Mouse (Mus musculus) forebrain, postnatal 0 days (tissue): ENCODE measurements around the gene Zyx. TPM values are rescaled to one million over a fixed set of nuclear protein-coding genes. Genes with fewer than 3 reads are reported as not detected.

Experiments
- ATAC-seq: fragments of 200-750 bp; cut with Nextera tagmentation; 2 replicates; pipeline ENCODE4 v1.8.0; 2017; ENCODE audit warnings: mild to moderate bottlenecking, moderate library complexity
- DNase-seq: peaks from one replicate; pipeline ENCODE4 v3.0.0-alpha.2; 2015
- H3K27ac ChIP-seq: fragments of 300-500 bp; sonication (generic); 2 replicates; pipeline ENCODE4 v1.5.1; 2014; ENCODE audit warnings: low read depth, mild to moderate bottlenecking, antibody characterized with exemption, low read length, moderate library complexity, mixed read lengths
- H3K27me3 ChIP-seq: fragments of 300-500 bp; sonication (generic); 2 replicates; pipeline ENCODE4 v1.6.1; 2014; ENCODE audit warnings: mild to moderate bottlenecking, low read length, mixed read lengths; ENCODE audit not compliant: insufficient read depth
- H3K36me3 ChIP-seq: fragments of 300-500 bp; sonication (generic); 2 replicates; pipeline ENCODE4 v1.6.1; 2014; ENCODE audit warnings: mild to moderate bottlenecking, moderate library complexity; ENCODE audit not compliant: insufficient read depth
- H3K4me1 ChIP-seq: fragments of 300-500 bp; sonication (generic); 2 replicates; pipeline ENCODE4 v1.6.1; 2014; ENCODE audit warnings: antibody characterized with exemption; ENCODE audit not compliant: insufficient read depth
- H3K4me2 ChIP-seq: fragments of 300-500 bp; sonication (generic); 2 replicates; pipeline ENCODE4 v1.6.1; 2014; ENCODE audit warnings: low read depth, mild to moderate bottlenecking, moderate library complexity
- H3K4me3 ChIP-seq: fragments of 300-500 bp; sonication (generic); 2 replicates; pipeline ENCODE4 v1.5.1; 2014; ENCODE audit warnings: low read depth, low read length, mixed read lengths
- H3K9ac ChIP-seq: fragments of 300-500 bp; sonication (generic); 2 replicates; pipeline ENCODE4 v1.6.1; 2014; ENCODE audit warnings: mild to moderate bottlenecking
- H3K9me3 ChIP-seq: fragments of 300-500 bp; sonication (generic); 2 replicates; pipeline ENCODE4 v1.6.1; 2016; ENCODE audit warnings: low read length
- CTCF ChIP-seq: sonication (generic); IDR thresholded peaks from 2 replicates; pipeline ENCODE4 v1.5.1; 2016; ENCODE audit warnings: antibody characterized with exemption, control low read depth, low read depth
- WGBS: fragments of 180-500 bp; shearing (Covaris S2); extraction: QIAGEN DNeasy Blood & Tissue Kit; methylation state at CpG from one replicate; pipeline ENCODE4 v1.1.7; 2014; 5-methylcytosine and 5-hydroxymethylcytosine counted together
- polyA plus RNA-seq: library from polyadenylated mRNA; unstranded; fragments of >200 nt; fragmentation: Nextera tagmentation; extraction: Ambion mirVana; gene quantifications from 2 replicates; pipeline ENCODE4 v1.2.1, GENCODE M21; 2015
- total RNA-seq: library from RNA; depleted of rRNA; stranded (reverse); fragments of >200 nt; gene quantifications from 2 replicates; pipeline ENCODE4 v1.2.3, GENCODE M21; 2014

Gene Zyx
- total and polyA plus RNA-seq, 2 experiments from 2014 or later, result 35.6 to 51.6 TPM

DNA sequence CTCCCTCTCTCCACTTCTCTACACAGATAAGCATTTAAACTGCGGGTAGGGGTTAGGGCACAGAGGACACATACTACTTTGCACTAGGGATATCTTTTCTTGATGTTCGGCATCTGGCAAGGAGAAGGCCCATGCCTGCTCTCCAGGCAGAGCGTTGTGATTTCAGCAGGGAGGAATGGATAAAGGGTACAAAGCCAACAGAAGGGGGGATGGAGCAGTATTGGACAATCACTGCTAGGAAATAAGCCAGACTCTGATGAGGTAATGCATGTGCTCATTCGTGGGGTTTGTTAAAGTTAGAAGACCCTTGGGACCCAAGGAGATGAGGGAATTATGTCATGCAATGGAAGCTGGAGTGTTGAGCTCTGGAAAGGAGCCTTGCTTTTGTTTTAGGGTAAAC lies 25.3 kb downstream of the Zyx start:
- no peaks in the 10 kb centered on the region for H3K27me3 ChIP-seq
- H3K4me1 ChIP-seq, result 0 out of 2 replicates have a peak, but pooled peaks cover 7% of the 10 kb centered on the region
- no peak overlapping the region for H3K4me2 ChIP-seq
- H3K9me3 ChIP-seq, result no peaks in the 10 kb centered on the region
- H3K27ac ChIP-seq, result no peak overlapping the region
- no peak overlapping the region for H3K4me3 ChIP-seq
- TF ChIP-seq CTCF, result no peak
- H3K9ac ChIP-seq, result no peak overlapping the region
- DNase-seq (no peak), ATAC-seq (no peak)
- WGBS, result 66% methylated on average over 4 of the region's 4 CpGs
- H3K36me3 ChIP-seq, result no peaks in the 10 kb centered on the region

DNA sequence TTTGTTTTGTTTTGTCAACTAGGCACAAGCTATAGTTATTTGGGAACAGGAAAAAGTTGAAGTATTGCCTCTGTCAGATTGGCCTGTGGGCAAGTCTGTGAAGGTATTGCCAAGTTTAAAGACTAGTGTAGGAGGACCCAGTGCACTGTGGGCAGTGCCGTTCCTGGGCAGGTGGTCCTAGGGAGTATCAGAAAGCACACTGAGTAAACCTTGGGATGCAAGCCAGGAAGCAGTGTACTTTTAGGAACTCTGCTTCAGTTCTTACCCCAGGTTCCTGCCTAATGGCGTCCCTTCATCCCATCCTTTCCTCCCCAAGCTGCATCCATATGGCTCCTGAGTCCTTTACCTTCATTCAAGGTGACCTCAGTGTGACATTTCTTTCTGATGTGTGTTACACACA lies 25.7 kb downstream of the Zyx start:
- 76% methylated on average over 2 of the region's 2 CpGs for WGBS
- DNase-seq, result no peak
- Histone ChIP-seq H3K4me1 (0 out of 2 replicates have a peak, but pooled peaks cover 7% of the 10 kb centered on the region), H3K9me3 (no peaks in the 10 kb centered on the region), H3K9ac (no peak overlapping the region), H3K4me2 (no peak overlapping the region), H3K27me3 (no peaks in the 10 kb centered on the region), H3K4me3 (no peak overlapping the region), H3K36me3 (no peaks in the 10 kb centered on the region), H3K27ac (no peak overlapping the region)
- TF ChIP-seq CTCF, result no peak
- no peak for ATAC-seq

DNA sequence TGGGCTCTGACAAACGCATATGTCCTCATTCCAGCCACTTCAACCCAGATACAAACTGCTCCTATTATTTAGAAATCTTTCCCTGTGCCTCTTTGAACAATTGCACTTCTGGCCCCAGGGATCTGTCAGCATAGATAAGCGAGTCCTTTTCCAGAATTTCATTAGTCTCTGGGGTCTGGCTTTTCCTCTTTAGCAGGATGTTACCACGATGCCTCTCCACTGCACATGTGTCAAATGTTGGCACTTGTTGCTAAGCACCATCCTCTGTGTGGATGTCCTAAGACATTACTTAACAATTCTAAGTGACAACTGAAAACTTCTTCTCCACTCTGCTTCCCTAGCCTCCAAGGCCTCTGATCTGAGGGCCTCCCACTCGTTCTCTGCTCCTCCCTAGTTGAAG lies 26.6 kb downstream of the Zyx start:
- Histone ChIP-seq H3K4me1 (0 out of 2 replicates have a peak, but pooled peaks cover 7% of the 10 kb centered on the region), H3K36me3 (no peaks in the 10 kb centered on the region), H3K27ac (no peak overlapping the region), H3K27me3 (no peaks in the 10 kb centered on the region), H3K4me3 (no peak overlapping the region), H3K9ac (no peak overlapping the region), H3K9me3 (no peaks in the 10 kb centered on the region), H3K4me2 (no peak overlapping the region)
- DNase-seq (no peak), ATAC-seq (no peak)
- WGBS, result 54% methylated on average over 4 of the region's 4 CpGs
- TF ChIP-seq CTCF, result no peak

DNA sequence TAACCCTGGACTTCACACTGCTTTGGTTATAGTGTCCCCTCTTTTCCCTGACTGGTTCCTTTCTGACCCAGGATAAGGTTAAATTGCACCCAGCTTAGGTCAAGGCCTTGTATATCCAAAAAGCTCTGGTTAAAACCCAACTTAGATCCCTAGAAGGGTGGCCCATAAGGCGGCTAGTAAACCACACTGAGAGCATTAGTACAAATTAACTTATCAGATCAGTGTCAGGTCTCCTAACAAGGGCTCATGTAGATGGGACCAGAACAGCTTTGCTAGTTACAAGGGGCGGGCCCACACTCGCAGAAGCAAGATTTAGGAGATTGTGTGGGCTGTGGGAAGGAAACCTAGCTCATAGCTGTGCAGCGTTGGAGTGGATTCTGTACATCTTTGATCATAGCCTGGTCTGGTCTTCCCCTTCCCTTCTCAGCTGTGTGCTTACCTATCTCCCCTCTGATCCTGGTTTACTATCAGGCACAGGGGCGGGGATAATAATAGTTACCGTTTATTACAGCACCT lies 27.1 kb downstream of the Zyx start:
- Histone ChIP-seq H3K36me3 (no peaks in the 10 kb centered on the region), H3K4me2 (no peak overlapping the region), H3K27ac (no peak overlapping the region), H3K4me3 (no peak overlapping the region), H3K9me3 (no peaks in the 10 kb centered on the region), H3K9ac (no peak overlapping the region), H3K4me1 (0 out of 2 replicates have a peak, but pooled peaks cover 7% of the 10 kb centered on the region), H3K27me3 (no peaks in the 10 kb centered on the region)
- ATAC-seq, result no peak
- no peak for DNase-seq
- no peak for TF ChIP-seq CTCF
- 88% methylated on average over 6 of the region's 6 CpGs for WGBS

DNA sequence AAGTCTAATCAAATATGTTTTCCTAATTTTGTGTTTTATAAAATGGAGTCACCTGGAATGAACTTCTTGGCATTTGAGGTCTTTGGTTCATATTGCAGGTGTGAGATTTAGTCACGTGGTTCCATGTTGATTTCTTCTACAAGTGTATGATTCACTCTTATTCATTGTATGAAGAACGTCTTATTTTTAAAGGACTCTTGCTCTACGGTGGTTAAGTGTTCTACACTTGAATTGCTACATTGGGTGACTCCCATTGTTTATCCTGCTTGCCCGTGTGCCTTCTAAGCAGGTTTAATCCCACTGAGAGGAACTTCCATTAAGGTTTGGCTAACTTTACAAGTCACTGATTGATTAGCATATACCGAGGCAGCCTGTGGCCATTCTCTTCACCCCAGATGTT lies 27.9 kb downstream of the Zyx start:
- no peak for TF ChIP-seq CTCF
- ATAC-seq (no peak), DNase-seq (no peak)
- Histone ChIP-seq H3K9ac (no peak overlapping the region), H3K4me2 (no peak overlapping the region), H3K27ac (no peak overlapping the region), H3K4me3 (no peak overlapping the region), H3K9me3 (no peaks in the 10 kb centered on the region), H3K27me3 (no peaks in the 10 kb centered on the region), H3K36me3 (no peaks in the 10 kb centered on the region), H3K4me1 (0 out of 2 replicates have a peak, but pooled peaks cover 7% of the 10 kb centered on the region)
- 61% methylated on average over 5 of the region's 5 CpGs for WGBS

DNA sequence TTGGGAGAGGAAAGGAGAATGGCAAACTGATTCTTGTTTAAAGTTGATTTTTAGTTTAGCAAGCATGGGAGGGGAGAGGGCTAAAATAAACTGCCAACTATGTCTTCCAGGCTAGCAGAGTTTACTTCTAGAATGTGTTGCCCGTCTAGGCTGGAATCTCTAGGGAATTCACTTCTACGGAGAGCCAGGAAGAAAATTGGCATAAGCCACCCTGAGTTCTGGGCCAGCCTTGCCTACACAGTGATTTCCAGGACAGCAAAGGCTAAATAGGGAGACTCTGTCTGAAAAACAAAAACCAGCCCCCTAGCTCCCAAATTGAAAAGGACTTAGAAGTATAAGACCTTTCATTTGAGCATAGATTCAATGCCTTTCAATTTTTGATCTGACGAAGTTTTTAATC lies 30.1 kb downstream of the Zyx start:
- Histone ChIP-seq H3K4me3 (no peak overlapping the region), H3K4me2 (no peak overlapping the region), H3K4me1 (no peaks in the 10 kb centered on the region), H3K36me3 (no peaks in the 10 kb centered on the region), H3K9ac (no peak overlapping the region), H3K27ac (no peak overlapping the region), H3K9me3 (no peaks in the 10 kb centered on the region), H3K27me3 (no peaks in the 10 kb centered on the region)
- DNase-seq, result no peak
- no peak for TF ChIP-seq CTCF
- ATAC-seq, result no peak
- WGBS, result 47% methylated on average over 3 of the region's 3 CpGs

DNA sequence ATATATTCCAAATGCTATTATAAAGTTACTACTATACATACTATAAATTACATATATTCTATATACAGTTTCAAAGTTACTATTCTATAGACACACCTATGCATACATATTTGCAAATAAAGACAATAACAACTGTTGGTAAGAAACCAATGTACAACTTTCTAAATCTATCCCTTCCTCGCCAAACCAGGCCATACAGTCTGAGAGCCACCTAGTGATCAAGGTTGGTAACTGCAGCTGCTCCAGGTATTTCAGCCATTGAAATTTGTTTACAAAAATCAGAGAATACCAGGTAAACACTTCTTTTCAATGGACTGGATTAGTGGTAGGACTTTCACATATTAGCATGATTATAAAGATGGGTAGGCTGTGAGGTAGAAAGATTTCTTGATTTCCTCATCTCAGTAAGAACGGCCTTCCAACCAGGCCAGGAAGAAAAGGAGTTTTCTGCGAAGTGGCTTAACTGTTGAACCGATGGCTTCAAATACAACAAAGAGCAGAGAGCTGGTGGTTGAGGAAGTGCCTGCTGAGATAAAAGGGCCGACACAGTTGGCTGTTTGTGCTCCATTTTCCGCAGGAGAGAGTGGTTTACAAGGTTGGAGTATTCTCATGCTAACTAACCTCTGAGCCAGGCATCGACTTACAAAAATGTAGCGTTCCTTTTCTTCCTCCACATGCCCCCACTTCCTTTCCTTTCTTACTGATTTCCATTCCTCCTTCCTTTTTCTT lies 31.1 kb downstream of the Zyx start:
- DNase-seq, result peak; percentile 66

More for the DNA sequence above, 31.1 kb downstream of the Zyx start:
- Histone ChIP-seq H3K27me3 (no peaks in the 10 kb centered on the region), H3K9me3 (no peaks in the 10 kb centered on the region), H3K9ac (no peak overlapping the region), H3K4me1 (no peaks in the 10 kb centered on the region), H3K27ac (no peak overlapping the region), H3K4me2 (no peak overlapping the region), H3K4me3 (no peak overlapping the region), H3K36me3 (no peaks in the 10 kb centered on the region)
- peak; percentile 27; the same call in 1 of the 2 replicates for ATAC-seq
- peak; percentile 82 for TF ChIP-seq CTCF
- WGBS, result 5% methylated on average over 8 of the region's 8 CpGs
